Mouse (Mus musculus) ES-Bruce4 (cell line): ENCODE measurements around the gene Srpx. TPM values are rescaled to one million over a fixed set of nuclear protein-coding genes. Genes with fewer than 3 reads are reported as not detected.

ENCODE experiments used
- H3K27ac ChIP-seq: 2 replicates; pipeline ENCODE4 v1.5.1; 2012; ENCODE audit warnings: low read length, inconsistent platforms; ENCODE audit not compliant: insufficient read depth
- H3K27me3 ChIP-seq: 2 replicates; pipeline ENCODE4 v1.6.1; 2012; ENCODE audit warnings: mild to moderate bottlenecking, low read length, inconsistent platforms; ENCODE audit not compliant: control insufficient read depth, poor library complexity, insufficient read depth, severe bottlenecking
- H3K36me3 ChIP-seq: 2 replicates; pipeline ENCODE4 v1.6.1; 2012; ENCODE audit warnings: inconsistent platforms, mild to moderate bottlenecking, low read length, moderate library complexity; ENCODE audit not compliant: control insufficient read depth, poor library complexity, insufficient read depth, severe bottlenecking
- H3K4me1 ChIP-seq: one replicate; pipeline ENCODE4 v1.8.1; 2011; ENCODE audit warnings: low read length; ENCODE audit not compliant: control insufficient read depth, insufficient read depth
- H3K4me3 ChIP-seq: 2 replicates; pipeline ENCODE4 v1.5.1; 2011; ENCODE audit warnings: low read depth, mild to moderate bottlenecking, low read length
- H3K9ac ChIP-seq: 2 replicates; pipeline ENCODE4 v1.6.1; 2012; ENCODE audit warnings: low read depth, mild to moderate bottlenecking, inconsistent platforms; ENCODE audit not compliant: poor library complexity, severe bottlenecking
- H3K9me3 ChIP-seq: replicated peaks from 2 replicates; pipeline ENCODE4 v1.6.1; 2012; ENCODE audit warnings: mild to moderate bottlenecking, low read length, inconsistent platforms; ENCODE audit not compliant: control insufficient read depth, poor library complexity, insufficient read depth, severe bottlenecking
- CTCF ChIP-seq: IDR thresholded peaks from one replicate; pipeline ENCODE4 v1.8.1; 2011; ENCODE audit warnings: low read depth, low read length
- EP300 ChIP-seq: IDR thresholded peaks from 2 replicates; pipeline ENCODE4 v1.6.1; 2011; ENCODE audit warnings: low read depth, low read length; ENCODE audit not compliant: insufficient read depth
- POLR2A ChIP-seq: IDR thresholded peaks from one replicate; pipeline ENCODE4 v1.8.1; 2011; ENCODE audit warnings: low read length; ENCODE audit not compliant: insufficient read depth
- polyA plus RNA-seq: library from polyadenylated mRNA; stranded (reverse); fragments of >200 nt; gene quantifications from 2 replicates; pipeline ENCODE4 v1.2.4, GENCODE M21; 2011; ENCODE audit warnings: low read depth; ENCODE audit not compliant: missing spikeins, insufficient read depth, insufficient read length

Gene Srpx
- polyA plus RNA-seq = not detected in 2 replicates

DNA sequence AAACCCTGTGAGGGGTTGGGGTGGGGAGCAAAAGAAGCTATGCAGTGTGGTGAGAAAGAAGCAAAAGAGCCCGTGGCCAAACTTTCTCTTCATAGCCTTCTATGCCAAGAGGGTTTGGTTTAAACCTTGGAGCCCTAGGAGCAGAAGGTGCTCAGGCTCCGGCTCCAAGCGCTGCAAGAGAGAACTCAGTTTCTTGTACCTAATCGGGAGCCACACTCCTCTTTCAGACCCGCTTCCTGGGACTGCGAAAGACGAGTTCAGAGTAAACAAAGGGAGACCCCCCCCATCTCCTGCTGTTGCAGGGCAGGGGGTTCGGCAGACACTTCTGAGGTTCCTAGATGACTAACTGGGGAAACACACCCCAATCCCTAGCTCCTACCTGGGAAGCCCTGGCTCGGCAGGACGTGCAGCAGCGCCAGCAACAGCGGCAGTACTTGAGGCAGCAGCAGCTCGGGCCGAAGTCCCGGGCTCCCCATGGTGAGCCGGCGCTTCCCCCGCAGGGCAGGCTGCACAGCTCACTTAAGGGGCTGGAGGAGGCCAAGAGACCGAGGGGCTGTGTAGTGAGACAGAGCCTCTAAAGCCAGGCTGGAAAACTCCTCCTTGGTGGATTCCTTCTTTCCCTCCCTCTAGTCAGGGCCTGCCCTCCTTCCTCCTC is at the start of gene Srpx:
Gene Srpx, minus strand, starts transcription at position 645 of the 655 bp plus-strand sequence.
- Histone ChIP-seq H3K36me3 (no peaks in the 10 kb centered on the region), H3K27me3 (no peaks in the 10 kb centered on the region), H3K27ac (no peak within 1 kb of the TSS), H3K4me1 (no peaks in the 10 kb centered on the region), H3K9me3 (no peaks in the 10 kb centered on the region), H3K4me3 (peak within 1 kb of the TSS; percentile 49), H3K9ac (peak within 1 kb of the TSS; percentile 51)
- TF ChIP-seq CTCF = no peak
- TF ChIP-seq POLR2A = no peak
- no peak for TF ChIP-seq EP300

DNA sequence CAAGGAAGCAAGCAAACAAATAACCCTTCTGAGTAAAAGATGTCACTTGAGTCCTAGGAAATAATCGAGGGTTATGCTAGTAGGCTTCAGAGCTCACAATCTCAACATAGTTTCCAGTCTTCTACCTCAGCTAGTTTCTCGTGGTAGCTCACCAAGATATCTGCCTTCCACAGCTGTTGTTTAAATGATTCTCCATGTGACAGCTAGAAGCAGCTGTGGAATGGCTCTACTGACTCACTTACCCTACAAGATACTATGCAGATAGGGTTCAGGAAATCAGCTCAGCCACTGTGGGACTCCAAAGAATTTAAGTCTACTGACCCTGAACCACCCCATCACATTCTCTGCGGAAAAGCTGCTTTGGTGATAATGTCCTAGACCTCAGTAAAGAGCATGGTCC is 34.9 kb upstream of the Srpx start:
- Histone ChIP-seq H3K4me1 (no peaks in the 10 kb centered on the region), H3K27ac (no peak overlapping the region), H3K9me3 (no peaks in the 10 kb centered on the region), H3K36me3 (no peaks in the 10 kb centered on the region), H3K4me3 (no peak overlapping the region), H3K27me3 (no peaks in the 10 kb centered on the region), H3K9ac (no peak overlapping the region)
- TF ChIP-seq CTCF = no peak
- TF ChIP-seq POLR2A = no peak
- TF ChIP-seq EP300 = no peak

DNA sequence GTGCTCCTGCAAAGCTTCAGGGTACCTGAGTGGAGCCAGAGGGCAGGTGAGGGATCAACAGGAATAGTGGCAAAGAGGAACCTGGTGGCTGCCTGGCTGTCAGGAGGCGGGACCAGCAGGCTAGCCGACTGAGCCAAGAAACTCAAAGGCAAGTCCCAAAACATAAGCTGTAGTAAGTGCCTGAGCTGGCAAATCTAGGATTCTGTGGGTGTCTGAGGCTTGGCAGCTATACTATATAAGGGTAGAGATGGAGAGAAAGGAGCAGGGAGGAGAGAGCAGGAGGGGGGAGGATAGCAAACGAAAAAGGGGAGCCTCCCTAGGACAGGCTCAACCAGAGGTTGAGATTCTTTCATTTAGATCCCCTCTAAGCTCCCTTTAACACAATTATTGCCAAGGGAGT is 1.7 kb downstream of the Srpx start:
- TF ChIP-seq CTCF (no peak), EP300 (no peak), POLR2A (no peak)
- H3K36me3 ChIP-seq = no peaks in the 10 kb centered on the region
- no peaks in the 10 kb centered on the region for H3K27me3 ChIP-seq
- no peaks in the 10 kb centered on the region for H3K9me3 ChIP-seq
- H3K4me3 ChIP-seq = no peak overlapping the region
- H3K4me1 ChIP-seq = no peaks in the 10 kb centered on the region
- no peak overlapping the region for H3K9ac ChIP-seq
- no peak overlapping the region for H3K27ac ChIP-seq

DNA sequence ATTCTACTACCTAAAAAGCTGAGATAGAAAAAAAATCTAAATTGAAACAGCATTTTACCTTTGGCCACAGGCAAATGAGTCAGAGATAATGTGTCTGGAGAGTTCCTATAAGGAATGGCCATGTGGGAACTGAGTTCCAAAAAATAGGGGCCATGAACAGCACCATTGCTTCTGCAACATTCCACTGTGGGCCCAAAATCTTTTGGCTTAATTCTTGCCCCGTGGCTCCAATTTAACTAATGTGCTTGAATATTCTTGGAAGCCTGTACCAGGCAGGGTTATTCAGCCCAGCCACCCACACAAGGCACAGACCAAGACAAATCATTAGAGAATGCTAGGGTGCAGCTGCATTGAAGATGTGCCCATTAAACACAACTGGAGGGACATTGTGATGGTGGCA is 6.8 kb downstream of the Srpx start:
- H3K27ac ChIP-seq = no peak overlapping the region
- H3K4me3 ChIP-seq = no peak overlapping the region

DNA sequence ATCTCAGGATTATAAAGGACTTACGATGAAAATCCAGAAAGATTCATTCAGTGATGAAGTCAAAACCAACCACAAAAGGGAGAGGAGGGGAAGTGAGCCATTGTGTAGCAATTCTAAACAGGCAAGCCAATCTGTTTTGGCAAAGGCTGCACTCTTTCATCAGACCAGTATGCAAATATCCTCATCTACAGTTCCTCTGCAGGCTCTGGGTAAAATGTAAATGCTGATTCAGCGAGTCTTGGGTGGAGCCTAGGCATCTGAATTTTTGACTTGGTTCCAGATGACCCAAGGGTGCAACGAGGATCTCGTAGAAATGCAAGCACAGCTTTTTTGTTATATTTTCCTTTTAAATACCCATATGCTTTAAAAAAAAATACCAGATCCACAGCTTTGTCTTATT is 9.0 kb downstream of the Srpx start:
- TF ChIP-seq CTCF = no peak
- no peak for TF ChIP-seq EP300
- no peak for TF ChIP-seq POLR2A
- no peaks in the 10 kb centered on the region for H3K9me3 ChIP-seq

More for the DNA sequence above, 6.8 kb downstream of the Srpx start:
- H3K4me1 ChIP-seq = no peaks in the 10 kb centered on the region
- no peak overlapping the region for H3K9ac ChIP-seq
- H3K9me3 ChIP-seq = no peaks in the 10 kb centered on the region
- H3K36me3 ChIP-seq = no peaks in the 10 kb centered on the region
- no peaks in the 10 kb centered on the region for H3K27me3 ChIP-seq
- no peak for TF ChIP-seq POLR2A
- TF ChIP-seq CTCF = no peak
- no peak for TF ChIP-seq EP300

DNA sequence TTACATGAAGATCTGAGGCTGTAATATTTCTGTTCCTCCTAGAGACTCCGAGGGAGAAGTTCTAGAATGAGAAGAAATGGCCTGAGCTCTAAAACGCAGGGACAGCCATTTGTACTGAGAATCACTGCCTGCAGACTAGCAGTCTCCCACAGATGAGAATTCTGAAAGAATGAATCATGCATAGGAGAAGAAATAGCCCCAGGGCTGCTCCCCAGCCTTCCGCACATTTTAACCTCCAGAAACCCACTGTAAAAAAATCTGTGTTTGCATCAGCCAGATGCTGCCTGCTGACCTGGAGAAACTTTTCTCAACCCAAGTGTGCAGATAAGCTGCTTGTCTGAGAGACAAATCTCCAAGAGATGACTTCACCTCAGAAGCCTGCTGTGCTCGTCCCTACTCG is 12.0 kb downstream of the Srpx start:
- Histone ChIP-seq H3K9me3 (no peaks in the 10 kb centered on the region), H3K4me3 (no peak overlapping the region), H3K27me3 (no peaks in the 10 kb centered on the region), H3K4me1 (no peaks in the 10 kb centered on the region), H3K9ac (no peak overlapping the region), H3K27ac (no peak overlapping the region), H3K36me3 (no peaks in the 10 kb centered on the region)
- no peak for TF ChIP-seq POLR2A
- TF ChIP-seq CTCF = no peak
- no peak for TF ChIP-seq EP300

More for the DNA sequence above, 9.0 kb downstream of the Srpx start:
- Histone ChIP-seq H3K4me1 (no peaks in the 10 kb centered on the region), H3K36me3 (no peaks in the 10 kb centered on the region), H3K9ac (no peak overlapping the region), H3K27ac (no peak overlapping the region), H3K27me3 (no peaks in the 10 kb centered on the region), H3K4me3 (no peak overlapping the region)
